In genomic region chr3:66976889-66977615, GRCm38 (mm10) we compare ENCODE assay signal across 12 mouse cellular contexts. TPM values are rescaled to one million over a fixed set of nuclear protein-coding genes. Genes with fewer than 3 reads are reported as not detected.
DNase-seq lines count a peak whose midpoint lies in the region; ATAC-seq and TF ChIP-seq lines count a peak whose summit lies in the region.
"Had no signal": no experiment of that assay in that cellular context is flagged by ENCODE, and none has a peak within 500 bp of the region (broad histone marks: within the 10 kb centered on the region; RNA-seq: fewer than 3 reads in every experiment).

No protein-coding gene starts in this region.

- TF ChIP-seq CTCF in forebrain, postnatal 0 days (IDR thresholded peaks at IDR 0.05; ENCODE audit: low read depth): no peak

- H3ac ChIP-seq in myocyte (ENCODE audit: control insufficient read depth, insufficient read length): no peak overlapping the region

- H3K79me2 ChIP-seq in myocyte (ENCODE audit: control insufficient read depth, insufficient read depth): peaks cover 32% of the 10 kb centered on the region

- H3K4me1 ChIP-seq in forebrain, postnatal 0 days (ENCODE audit: insufficient read depth): no peaks in the 10 kb centered on the region
- peaks cover 50% of the 10 kb centered on the region for H3K4me1 ChIP-seq in forebrain, embryonic 10.5 days
- no peaks in the 10 kb centered on the region; the same call in 1 of the 2 replicates for H3K4me1 ChIP-seq in embryonic facial prominence, embryonic 11.5 days (ENCODE audit: control insufficient read depth, insufficient read depth, low read length)
- H3K4me1 ChIP-seq in limb, embryonic 12.5 days (replicated peaks): peaks cover 23% of the 10 kb centered on the region; the same call in 1 of the 2 replicates

- 8% methylated on average over 13 of the region's 13 CpGs for WGBS in forebrain, postnatal 0 days
- 2% methylated on average over 13 of the region's 13 CpGs for WGBS in forebrain, embryonic 10.5 days
- 3% methylated on average over 13 of the region's 13 CpGs for WGBS in embryonic facial prominence, embryonic 11.5 days
- 5% methylated on average over 13 of the region's 13 CpGs for WGBS in limb, embryonic 12.5 days

- no peak overlapping the region for H3K27ac ChIP-seq in forebrain, postnatal 0 days (ENCODE audit: low read depth, low read length)
- no peak overlapping the region for H3K27ac ChIP-seq in forebrain, embryonic 10.5 days
- H3K27ac ChIP-seq in embryonic facial prominence, embryonic 11.5 days (replicated peaks; ENCODE audit: low read depth, low read length): no peak overlapping the region
- H3K27ac ChIP-seq in limb, embryonic 12.5 days: peak overlapping the region; percentile 99
- H3K27ac ChIP-seq: liver, embryonic 14.5 days had no signal

- DNase-seq in forebrain, postnatal 0 days: peak; percentile 72
- DNase-seq in forebrain, embryonic 10.5 days (ENCODE audit: extremely low spot score, low spot score): no peak
- peak; percentile 68 for DNase-seq in embryonic facial prominence, embryonic 11.5 days (ENCODE audit: low spot score)
- DNase-seq in adrenal gland, postnatal 14 days: no peak
- no peak for DNase-seq in left cerebral cortex, postnatal 25 days (ENCODE audit: low spot score in 2 of 2)
- DNase-seq in Muller cell, postnatal 12 days (ENCODE audit: inconsistent ontology term): no peak
- DNase-seq: heart, postnatal 14 days; lung, postnatal 36 days; spleen, adult 18-20 months had no signal

- no peaks in the 10 kb centered on the region for H3K36me3 ChIP-seq in forebrain, postnatal 0 days (ENCODE audit: insufficient read depth)
- H3K36me3 ChIP-seq in forebrain, embryonic 10.5 days (replicated peaks): no peaks in the 10 kb centered on the region
- H3K36me3 ChIP-seq in embryonic facial prominence, embryonic 11.5 days (replicated peaks; ENCODE audit: control insufficient read depth, insufficient read depth, low read depth, low read length): no peaks in the 10 kb centered on the region
- H3K36me3 ChIP-seq in limb, embryonic 12.5 days: peaks cover 16% of the 10 kb centered on the region
- H3K36me3 ChIP-seq in myocyte (ENCODE audit: control insufficient read depth, insufficient read depth): peaks cover 20% of the 10 kb centered on the region

- no peak overlapping the region for H3K9ac ChIP-seq in forebrain, postnatal 0 days
- no peak overlapping the region for H3K9ac ChIP-seq in embryonic facial prominence, embryonic 11.5 days (replicated peaks; ENCODE audit: low read length)
- H3K9ac ChIP-seq in limb, embryonic 12.5 days (replicated peaks): peak overlapping the region; percentile 97
- H3K9ac ChIP-seq: liver, embryonic 14.5 days had no signal

- no peak for TF ChIP-seq POLR2A in myocyte (IDR thresholded peaks at IDR 0.05; ENCODE audit: insufficient read length, low read depth)

- H3K4me3 ChIP-seq in forebrain, postnatal 0 days (ENCODE audit: low read depth, low read length): no peak overlapping the region
- H3K4me3 ChIP-seq in forebrain, embryonic 10.5 days: no peak overlapping the region
- no peak overlapping the region for H3K4me3 ChIP-seq in embryonic facial prominence, embryonic 11.5 days (ENCODE audit: low read depth, low read length)
- H3K4me3 ChIP-seq in limb, embryonic 12.5 days (replicated peaks): peak overlapping the region; percentile 73
- H3K4me3 ChIP-seq in myocyte: peak overlapping the region; percentile 93

- no peak overlapping the region for H3K4me2 ChIP-seq in forebrain, postnatal 0 days (ENCODE audit: low read depth)
- no peak overlapping the region; the same call in 1 of the 2 replicates for H3K4me2 ChIP-seq in embryonic facial prominence, embryonic 11.5 days (ENCODE audit: low read depth, low read length)
- peak overlapping the region; percentile 76 for H3K4me2 ChIP-seq in limb, embryonic 12.5 days
- peak overlapping the region; percentile 92 for H3K4me2 ChIP-seq in myocyte (ENCODE audit: low read depth)

- H3K27me3 ChIP-seq in forebrain, postnatal 0 days (ENCODE audit: insufficient read depth, low read length): peaks cover 81% of the 10 kb centered on the region
- peaks cover 100% of the 10 kb centered on the region for H3K27me3 ChIP-seq in forebrain, embryonic 10.5 days (ENCODE audit: poor library complexity, severe bottlenecking)
- H3K27me3 ChIP-seq in embryonic facial prominence, embryonic 11.5 days (ENCODE audit: control insufficient read depth, insufficient read depth, low read length): peaks cover 24% of the 10 kb centered on the region
- peaks cover 60% of the 10 kb centered on the region for H3K27me3 ChIP-seq in limb, embryonic 12.5 days
- H3K27me3 ChIP-seq in myocyte (ENCODE audit: control insufficient read depth, insufficient read depth, insufficient read length): no peaks in the 10 kb centered on the region

- ATAC-seq in forebrain, postnatal 0 days: no peak
- ATAC-seq in embryonic facial prominence, embryonic 11.5 days (replicated peaks; ENCODE audit: insufficient number of reproducible peaks, low FRiP score, low TSS enrichment, low read depth): no peak
- no peak for ATAC-seq in limb, embryonic 12.5 days (ENCODE audit: insufficient number of reproducible peaks, insufficient read depth, low FRiP score, low TSS enrichment, low read depth)

- intact Hi-C loops in left cerebral cortex, postnatal 25 days (cut with DNase I): loop anchor here (2.0 kb wide), 1 partner anchor 230 kb away; no protein-coding TSS in a partner anchor

- no peaks in the 10 kb centered on the region for H3K9me3 ChIP-seq in forebrain, postnatal 0 days (ENCODE audit: low read length)
- no peaks in the 10 kb centered on the region for H3K9me3 ChIP-seq in forebrain, embryonic 10.5 days
- no peaks in the 10 kb centered on the region for H3K9me3 ChIP-seq in embryonic facial prominence, embryonic 11.5 days (replicated peaks; ENCODE audit: control insufficient read depth, low read length)
- H3K9me3 ChIP-seq in limb, embryonic 12.5 days: no peaks in the 10 kb centered on the region

TF ChIP-seq in myocyte, 11 proteins besides CTCF, POLR2A, EP300 and RAD21:
- TF ChIP-seq REST (IDR thresholded peaks at IDR 0.05; ENCODE audit: insufficient read depth, insufficient read length): no peak
- no peak for TF ChIP-seq TCF12 (IDR thresholded peaks at IDR 0.05; ENCODE audit: insufficient read depth, poor library complexity, severe bottlenecking)
- no peak for TF ChIP-seq E2F4 (IDR thresholded peaks at IDR 0.05; ENCODE audit: insufficient read depth)
- TF ChIP-seq MAX (IDR thresholded peaks at IDR 0.05; ENCODE audit: low read depth): no peak
- TF ChIP-seq CEBPB (IDR thresholded peaks at IDR 0.05; ENCODE audit: insufficient read depth, poor library complexity, severe bottlenecking): no peak
- TF ChIP-seq USF1 (IDR thresholded peaks at IDR 0.05; ENCODE audit: low read depth): no peak
TF ChIP-seq in myocyte: peak in this region for 0.

RNA-seq across cellular contexts. Expression of gene Rsrc1, which starts 4.1 kb away (rescaled TPM):
- 30.5 and 33.6 TPM in 2 replicates for total RNA-seq in forebrain, postnatal 0 days (2014; rRNA removed)
- polyA plus RNA-seq in forebrain, postnatal 0 days (2015; fragmentation: Nextera tagmentation; extraction: Ambion mirVana): 25.9 and 27.6 TPM in 2 replicates
- 41.3 and 41.6 TPM in 2 replicates for polyA plus RNA-seq in forebrain, embryonic 10.5 days (2016; fragmentation: Nextera tagmentation; extraction: Ambion mirVana)
- 52.5 and 54.8 TPM in 2 replicates for polyA plus RNA-seq in embryonic facial prominence, embryonic 11.5 days (2014; fragmentation: Nextera tagmentation; extraction: Ambion mirVana)
- 47.4 and 49.5 TPM in 2 replicates for polyA plus RNA-seq in limb, embryonic 12.5 days (2016; fragmentation: Nextera tagmentation; extraction: Ambion mirVana)
- 12.9 TPM for polyA plus RNA-seq in myocyte (2012; fragmentation: generic; extraction: Trizol)
- 26.3 and 31.2 TPM in 2 replicates for total RNA-seq in adrenal gland, postnatal 14 days (2021)
- total RNA-seq in left cerebral cortex, postnatal 25 days (2021): 10 to 100 TPM; 31.0 to 31.1 TPM

RNA-seq across cellular contexts. Expression of gene Shox2, which starts 4.5 kb away (rescaled TPM):
- total RNA-seq in forebrain, postnatal 0 days (2014; rRNA removed): 2.4 and 3.9 TPM in 2 replicates
- 2.7 and 5.4 TPM in 2 replicates for polyA plus RNA-seq in forebrain, postnatal 0 days (2015; fragmentation: Nextera tagmentation; extraction: Ambion mirVana)
- 3.4 and 6.6 TPM in 2 replicates for polyA plus RNA-seq in forebrain, embryonic 10.5 days (2016; fragmentation: Nextera tagmentation; extraction: Ambion mirVana)
- 19.3 and 20.7 TPM in 2 replicates for polyA plus RNA-seq in embryonic facial prominence, embryonic 11.5 days (2014; fragmentation: Nextera tagmentation; extraction: Ambion mirVana)
- polyA plus RNA-seq in limb, embryonic 12.5 days (2016; fragmentation: Nextera tagmentation; extraction: Ambion mirVana): 98.3 and 107 TPM in 2 replicates
- 14.9 TPM for polyA plus RNA-seq in myocyte (2012; fragmentation: generic; extraction: Trizol)
- total RNA-seq in adrenal gland, postnatal 14 days (2021): 1.5 and 2.2 TPM in 2 replicates
- under 1 TPM in 1 of 2 experiments, not detected in 1; 0.73 TPM for total RNA-seq in left cerebral cortex, postnatal 25 days (2021)

Comparison
In these comparisons a context has a peak if more than half of its experiments do, and no peak if none do; other contexts are left out.
1. DNase-seq: peak in forebrain, postnatal 0 days (single experiment) and embryonic facial prominence, embryonic 11.5 days (single experiment); none in forebrain, embryonic 10.5 days (single experiment), adrenal gland, postnatal 14 days (single experiment), left cerebral cortex, postnatal 25 days (0 of 2) and Muller cell, postnatal 12 days (single experiment).
2. H3K4me2 ChIP-seq: peak in limb, embryonic 12.5 days (single experiment) and myocyte (single experiment); none in forebrain, postnatal 0 days (single experiment) and embryonic facial prominence, embryonic 11.5 days (single experiment).
3. H3K4me3 ChIP-seq: peak in limb, embryonic 12.5 days (single experiment) and myocyte (single experiment); none in forebrain, postnatal 0 days (single experiment), forebrain, embryonic 10.5 days (single experiment) and embryonic facial prominence, embryonic 11.5 days (single experiment).